22 mouse cellular contexts compared by ENCODE assay signal in the genomic region with DNA sequence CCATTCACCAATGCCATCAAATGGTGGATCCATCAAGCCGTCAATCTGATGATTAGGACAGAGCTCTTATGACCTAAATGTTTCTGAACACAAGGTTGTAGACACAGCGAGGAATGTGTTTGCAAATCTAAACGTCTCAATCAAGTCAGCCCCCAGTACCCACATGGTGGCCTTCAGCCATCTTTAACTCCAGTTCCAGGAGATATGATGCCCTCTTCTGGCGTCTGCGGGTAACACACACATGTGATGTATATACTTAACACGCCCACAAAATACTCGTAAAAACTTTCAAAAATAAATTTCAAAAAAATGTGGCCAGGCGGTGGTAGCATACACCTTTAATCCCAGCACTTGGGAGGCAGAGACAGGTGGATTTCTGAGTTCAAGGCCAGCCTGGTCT. TPM values are rescaled to one million over a fixed set of nuclear protein-coding genes. Genes with fewer than 3 reads are reported as not detected.
DNase-seq lines count a peak whose midpoint lies in the region; ATAC-seq and TF ChIP-seq lines count a peak whose summit lies in the region.
"Had no signal": no experiment of that assay in that cellular context is flagged by ENCODE, and none has a peak within 500 bp of the region (broad histone marks: within the 10 kb centered on the region; RNA-seq: fewer than 3 reads in every experiment).

No protein-coding gene starts in this region.

- no peak overlapping the region for H3K4me3 ChIP-seq in hindbrain, postnatal 0 days (ENCODE audit: low read length)
- no peak overlapping the region for H3K4me3 ChIP-seq in hindbrain, embryonic 12.5 days
- H3K4me3 ChIP-seq in layer of hippocampus, adult 2 months = no peak overlapping the region
- no peak overlapping the region for H3K4me3 ChIP-seq in E14TG2a.4 (replicated peaks; ENCODE audit: low read length)
- H3K4me3 ChIP-seq: embryonic facial prominence, embryonic 12.5 days; embryonic facial prominence, embryonic 15.5 days; hindbrain, embryonic 10.5 days had no signal

- no peak overlapping the region for H3K27ac ChIP-seq in hindbrain, postnatal 0 days
- no peak overlapping the region for H3K27ac ChIP-seq in hindbrain, embryonic 12.5 days
- no peak overlapping the region for H3K27ac ChIP-seq in layer of hippocampus, adult 2 months
- H3K27ac ChIP-seq: embryonic facial prominence, embryonic 12.5 days; embryonic facial prominence, embryonic 15.5 days; hindbrain, embryonic 10.5 days; hindbrain, embryonic 14.5 days had no signal

- H3K9ac ChIP-seq in hindbrain, postnatal 0 days (replicated peaks; ENCODE audit: low read length) = no peak overlapping the region
- no peak overlapping the region for H3K9ac ChIP-seq in hindbrain, embryonic 12.5 days
- H3K9ac ChIP-seq: embryonic facial prominence, embryonic 12.5 days; embryonic facial prominence, embryonic 15.5 days; forebrain, postnatal 0 days; hindbrain, embryonic 14.5 days had no signal

- WGBS in hindbrain, postnatal 0 days = 94% methylated on average over 8 of the region's 8 CpGs
- 94% methylated on average over 8 of the region's 8 CpGs for WGBS in hindbrain, embryonic 12.5 days

- no peaks in the 10 kb centered on the region for H3K4me1 ChIP-seq in hindbrain, postnatal 0 days (ENCODE audit: insufficient read depth, low read length)
- no peaks in the 10 kb centered on the region for H3K4me1 ChIP-seq in hindbrain, embryonic 12.5 days
- H3K4me1 ChIP-seq in E14TG2a.4 (replicated peaks; ENCODE audit: low read depth, low read length) = peaks cover 36% of the 10 kb centered on the region
- H3K4me1 ChIP-seq: embryonic facial prominence, embryonic 12.5 days; embryonic facial prominence, embryonic 15.5 days; hindbrain, embryonic 10.5 days had no signal

- 0 out of 2 replicates have a peak, but pooled peaks have one; percentile 5 for TF ChIP-seq CTCF in hindbrain, postnatal 0 days (IDR thresholded peaks at IDR 0.05; ENCODE audit: low read depth)
- peak; percentile 43 for TF ChIP-seq CTCF in layer of hippocampus, adult 2 months (conservative IDR thresholded peaks at IDR 0.05)
- peak; percentile 45 for TF ChIP-seq CTCF in E14TG2a.4 (conservative IDR thresholded peaks at IDR 0.05; ENCODE audit: low read length)

- DNase-seq in hindbrain, postnatal 0 days (ENCODE audit: low spot score) = no peak
- DNase-seq in layer of hippocampus, adult 2 months (ENCODE audit: low spot score in 2 of 2) = no peak
- no peak for DNase-seq in layer of hippocampus, adult 11-12 months (ENCODE audit: low spot score)
- peak; percentile 75 for DNase-seq in R1 (ENCODE audit: low read depth, low spot score)
- no peak for DNase-seq in adrenal gland, adult 8-10 months
- no peak for DNase-seq in right cerebral cortex, postnatal 36 days (ENCODE audit: low spot score in 2 of 2)
- DNase-seq: adrenal gland, adult 2 months; adrenal gland, postnatal 25 days; cerebellum, adult 18-20 months; cerebellum, adult 9-11 months; gastrocnemius, postnatal 36 days; kidney, adult 18-20 months had no signal

- no peak for ATAC-seq in hindbrain, postnatal 0 days
- no peak for ATAC-seq in hindbrain, embryonic 12.5 days (ENCODE audit: low FRiP score)
- ATAC-seq: forebrain, embryonic 14.5 days; forebrain, postnatal 0 days had no signal

- H3K27me3 ChIP-seq in hindbrain, postnatal 0 days (ENCODE audit: insufficient read depth, low read length) = no peaks in the 10 kb centered on the region
- no peaks in the 10 kb centered on the region for H3K27me3 ChIP-seq in hindbrain, embryonic 12.5 days
- H3K27me3 ChIP-seq in E14TG2a.4 (ENCODE audit: insufficient read depth, low read length) = no peaks in the 10 kb centered on the region
- H3K27me3 ChIP-seq: CH12.LX; embryonic facial prominence, embryonic 12.5 days; embryonic facial prominence, embryonic 15.5 days had no signal

- no peak overlapping the region for H3K4me2 ChIP-seq in hindbrain, postnatal 0 days (ENCODE audit: low read depth, low read length)
- H3K4me2 ChIP-seq in hindbrain, embryonic 12.5 days (replicated peaks) = no peak overlapping the region
- H3K4me2 ChIP-seq: embryonic facial prominence, embryonic 12.5 days; embryonic facial prominence, embryonic 15.5 days; heart, embryonic 11.5 days; hindbrain, embryonic 14.5 days had no signal

- H3K36me3 ChIP-seq in hindbrain, postnatal 0 days (ENCODE audit: insufficient read depth, low read length) = peaks cover 29% of the 10 kb centered on the region
- peaks cover 61% of the 10 kb centered on the region for H3K36me3 ChIP-seq in hindbrain, embryonic 12.5 days
- peaks cover 31% of the 10 kb centered on the region for H3K36me3 ChIP-seq in E14TG2a.4 (ENCODE audit: insufficient read depth, low read length)

- H3K9me3 ChIP-seq in hindbrain, postnatal 0 days (ENCODE audit: low read length) = no peaks in the 10 kb centered on the region
- 0 out of 2 replicates have a peak, but pooled peaks cover 8% of the 10 kb centered on the region for H3K9me3 ChIP-seq in hindbrain, embryonic 12.5 days (replicated peaks)
- peaks cover 4% of the 10 kb centered on the region; the same call in 1 of the 2 replicates for H3K9me3 ChIP-seq in E14TG2a.4 (ENCODE audit: low read length)
- H3K9me3 ChIP-seq: embryonic facial prominence, embryonic 12.5 days; embryonic facial prominence, embryonic 15.5 days had no signal

RNA-seq across cellular contexts. Expression of a gene that starts 31.6 kb away (rescaled TPM):
- 20.6 and 23.0 TPM in 2 replicates for total RNA-seq in hindbrain, postnatal 0 days (2014; rRNA removed)
- 21.5 and 21.7 TPM in 2 replicates for polyA plus RNA-seq in hindbrain, postnatal 0 days (2015; fragmentation: Nextera tagmentation; extraction: Ambion mirVana)
- 27.4 and 28.0 TPM in 2 replicates for polyA plus RNA-seq in hindbrain, embryonic 12.5 days (2016; fragmentation: Nextera tagmentation; extraction: Ambion mirVana)
- total RNA-seq in layer of hippocampus, adult 2 months (2021) = 10 to 100 TPM; 15.9 to 16.4 TPM
- 10 to 100 TPM; 34.6 to 43.1 (median 37.8) TPM for total RNA-seq in adrenal gland, adult 8-10 months (2022)

RNA-seq across cellular contexts. Expression of a gene that starts 38.8 kb away (rescaled TPM):
- total RNA-seq in hindbrain, postnatal 0 days (2014; rRNA removed) = 14.6 and 19.7 TPM in 2 replicates
- 11.6 and 12.6 TPM in 2 replicates for polyA plus RNA-seq in hindbrain, postnatal 0 days (2015; fragmentation: Nextera tagmentation; extraction: Ambion mirVana)
- 11.7 and 12.8 TPM in 2 replicates for polyA plus RNA-seq in hindbrain, embryonic 12.5 days (2016; fragmentation: Nextera tagmentation; extraction: Ambion mirVana)
- total RNA-seq in layer of hippocampus, adult 2 months (2021) = 10 to 100 TPM; 15.4 to 17.6 TPM
- 10 to 100 TPM; 10.4 to 19.9 (median 14.2) TPM for total RNA-seq in adrenal gland, adult 8-10 months (2022)

RNA-seq across cellular contexts. Expression of a gene that starts 45.5 kb away (rescaled TPM):
- total RNA-seq in hindbrain, postnatal 0 days (2014; rRNA removed) = 27.4 and 27.5 TPM in 2 replicates
- polyA plus RNA-seq in hindbrain, postnatal 0 days (2015; fragmentation: Nextera tagmentation; extraction: Ambion mirVana) = 21.1 and 21.8 TPM in 2 replicates
- 22.4 and 24.1 TPM in 2 replicates for polyA plus RNA-seq in hindbrain, embryonic 12.5 days (2016; fragmentation: Nextera tagmentation; extraction: Ambion mirVana)
- 10 to 100 TPM; 67.5 to 69.4 TPM for total RNA-seq in layer of hippocampus, adult 2 months (2021)
- 10 to 100 TPM; 18.4 to 37.2 (median 23.6) TPM for total RNA-seq in adrenal gland, adult 8-10 months (2022)
